Mouse (Mus musculus) C2C12 (cell line): ENCODE results near the gene Zfp609.

Experiments used
- CEBPB ChIP-seq: IDR thresholded peaks from one replicate; pipeline ENCODE4 v1.6.1; 2011; ENCODE audit warnings: low read depth, mild to moderate bottlenecking, control low read depth, moderate library complexity
- CTCF ChIP-seq: IDR thresholded peaks from one replicate; pipeline ENCODE4 v1.5.1; 2011; ENCODE audit not compliant: control insufficient read depth, insufficient read depth, insufficient read length
- FOSL1 ChIP-seq: IDR thresholded peaks from one replicate; pipeline ENCODE4 v1.8.0; 2011; ENCODE audit warnings: mild to moderate bottlenecking, low read length; ENCODE audit not compliant: poor library complexity, insufficient read depth, severe bottlenecking
- MAX ChIP-seq: IDR thresholded peaks from one replicate; pipeline ENCODE4 v1.6.1; 2011; ENCODE audit warnings: mild to moderate bottlenecking, control low read depth
- MYOD1 ChIP-seq: IDR thresholded peaks from one replicate; pipeline ENCODE4 v1.6.1; 2011; ENCODE audit warnings: low read depth; ENCODE audit not compliant: control insufficient read depth, insufficient read length
- MYOG ChIP-seq: IDR thresholded peaks from one replicate; pipeline ENCODE4 v1.6.1; 2011; ENCODE audit not compliant: control insufficient read depth, insufficient read length; ENCODE audit errors: extremely low read depth
- USF1 ChIP-seq: IDR thresholded peaks from one replicate; pipeline ENCODE4 v1.6.1; 2011; ENCODE audit warnings: low read depth, mild to moderate bottlenecking, control low read depth, moderate library complexity

GRCm38 (mm10) chr9:65759992-65760391 lies 67.4 kb downstream of the Zfp609 start:
- TF ChIP-seq MYOD1 (no peak), CTCF (no peak), MAX (no peak), MYOG (no peak), CEBPB (no peak), USF1 (no peak), FOSL1 (no peak)
